Mouse (Mus musculus): ENCODE data around the gene Col11a1.

- TF ChIP-seq CTCF (IDR thresholded peaks at IDR 0.05) (no peak), POLR2A (IDR thresholded peaks at IDR 0.05; ENCODE audit: insufficient read depth, low read depth, low read length) (no peak), EP300 (IDR thresholded peaks at IDR 0.05; ENCODE audit: insufficient read depth, low read depth, low read length) (no peak)
Measured at GRCm38 (mm10) chr3:114212255-114212654, 181.9 kb downstream of the Col11a1 start.
